Mouse (Mus musculus) heart, embryonic 12.5 days (tissue): ENCODE data around the gene Btnl2. TPM values are rescaled to one million over a fixed set of nuclear protein-coding genes. Genes with fewer than 3 reads are reported as not detected.
A peak's percentile ranks its signal among the peaks of the same experiment; 100 is the strongest.

Experiments used
- ATAC-seq: fragments of 200-750 bp; cut with Nextera tagmentation; 2 replicates; pipeline ENCODE4 v1.8.0; 2017; ENCODE audit warnings: moderate TSS enrichment, moderate library complexity; ENCODE audit not compliant: insufficient number of reproducible peaks, low FRiP score
- H3K27ac ChIP-seq: fragments of 300-500 bp; sonication (generic); 2 replicates; pipeline ENCODE4 v1.5.1; 2016; ENCODE audit warnings: mild to moderate bottlenecking, moderate library complexity; ENCODE audit not compliant: poor library complexity, severe bottlenecking
- H3K27me3 ChIP-seq: fragments of 300-500 bp; sonication (generic); replicated peaks from 2 replicates; pipeline ENCODE4 v1.6.1; 2016; ENCODE audit warnings: mild to moderate bottlenecking, moderate library complexity
- H3K36me3 ChIP-seq: fragments of 300-500 bp; sonication (generic); 2 replicates; pipeline ENCODE4 v1.6.1; 2016; ENCODE audit warnings: mild to moderate bottlenecking, moderate library complexity
- H3K4me1 ChIP-seq: fragments of 300-500 bp; sonication (generic); replicated peaks from 2 replicates; pipeline ENCODE4 v1.6.1; 2016; ENCODE audit warnings: mild to moderate bottlenecking
- H3K4me2 ChIP-seq: fragments of 300-500 bp; sonication (generic); 2 replicates; pipeline ENCODE4 v1.6.1; 2016; ENCODE audit warnings: mild to moderate bottlenecking, moderate library complexity
- H3K4me3 ChIP-seq: fragments of 300-500 bp; sonication (generic); 2 replicates; pipeline ENCODE4 v1.5.1; 2016; ENCODE audit warnings: mild to moderate bottlenecking
- H3K9ac ChIP-seq: fragments of 300-500 bp; sonication (generic); 2 replicates; pipeline ENCODE4 v1.6.1; 2016; ENCODE audit warnings: mild to moderate bottlenecking, moderate library complexity
- H3K9me3 ChIP-seq: fragments of 300-500 bp; sonication (generic); replicated peaks from 2 replicates; pipeline ENCODE4 v1.6.1; 2016; ENCODE audit warnings: mild to moderate bottlenecking, moderate library complexity
- WGBS: fragments of 180-500 bp; shearing (Covaris S2); methylation state at CpG from one replicate; pipeline ENCODE4 v1.1.7; 2016; 5-methylcytosine and 5-hydroxymethylcytosine counted together
- polyA plus RNA-seq: library from polyadenylated mRNA; unstranded; fragments of >200 nt; fragmentation: Nextera tagmentation; extraction: Ambion mirVana; gene quantifications from 2 replicates; pipeline ENCODE4 v1.2.1, GENCODE M21; 2016

Btnl2 gene
- polyA plus RNA-seq, 1 experiment from 2014 or later = 0.09 TPM

- Histone ChIP-seq H3K4me1 (no peaks in the 10 kb centered on the region), H3K4me2 (no peak overlapping the region), H3K36me3 (no peaks in the 10 kb centered on the region), H3K9me3 (no peaks in the 10 kb centered on the region), H3K4me3 (no peak overlapping the region), H3K27me3 (peaks cover 11% of the 10 kb centered on the region; the same call in 1 of the 2 replicates), H3K27ac (no peak overlapping the region), H3K9ac (no peak overlapping the region)
- ATAC-seq = no peak
- 53% methylated on average over 2 of the region's 2 CpGs for WGBS
Observed at GRCm38 (mm10) chr17:34378716-34379115, 24.1 kb downstream of the Btnl2 start.

- no peak overlapping the region for H3K4me2 ChIP-seq
- 75% methylated on average over 7 of the region's 7 CpGs for WGBS
Observed at GRCm38 (mm10) chr17:34379451-34379850, 24.8 kb downstream of the Btnl2 start.

GRCm38 (mm10) chr17:34381876-34382275 lies 27.3 kb downstream of the Btnl2 start:
- H3K9ac ChIP-seq = no peak overlapping the region
- no peak for ATAC-seq
- 71% methylated on average over 11 of the region's 11 CpGs for WGBS
- H3K4me3 ChIP-seq = no peak overlapping the region
- H3K9me3 ChIP-seq = no peaks in the 10 kb centered on the region
- H3K4me2 ChIP-seq = no peak overlapping the region
- H3K27me3 ChIP-seq = peaks cover 11% of the 10 kb centered on the region; the same call in 1 of the 2 replicates
- H3K36me3 ChIP-seq = no peaks in the 10 kb centered on the region
- H3K4me1 ChIP-seq = no peaks in the 10 kb centered on the region
- H3K27ac ChIP-seq = no peak overlapping the region

More at GRCm38 (mm10) chr17:34379451-34379850, 24.8 kb downstream of the Btnl2 start:
- Histone ChIP-seq H3K9ac (no peak overlapping the region), H3K4me1 (no peaks in the 10 kb centered on the region), H3K36me3 (no peaks in the 10 kb centered on the region), H3K27me3 (peaks cover 11% of the 10 kb centered on the region; the same call in 1 of the 2 replicates), H3K27ac (no peak overlapping the region), H3K9me3 (no peaks in the 10 kb centered on the region), H3K4me3 (no peak overlapping the region)
- ATAC-seq = no peak

- Histone ChIP-seq H3K9ac (no peak overlapping the region), H3K36me3 (no peaks in the 10 kb centered on the region), H3K27me3 (peaks cover 7% of the 10 kb centered on the region; the same call in 1 of the 2 replicates), H3K4me1 (no peaks in the 10 kb centered on the region), H3K27ac (no peak overlapping the region), H3K4me3 (no peak overlapping the region), H3K9me3 (no peaks in the 10 kb centered on the region), H3K4me2 (no peak overlapping the region)
- WGBS = 68% methylated on average over 7 of the region's 7 CpGs
- ATAC-seq = no peak
Observed at GRCm38 (mm10) chr17:34383212-34383611, 28.6 kb downstream of the Btnl2 start.

- no peak overlapping the region for H3K9ac ChIP-seq
- H3K4me2 ChIP-seq = no peak overlapping the region
- no peak for ATAC-seq
- H3K27me3 ChIP-seq = peaks cover 15% of the 10 kb centered on the region; the same call in 1 of the 2 replicates
- H3K4me1 ChIP-seq = no peaks in the 10 kb centered on the region
- no peaks in the 10 kb centered on the region for H3K36me3 ChIP-seq
- no peak overlapping the region for H3K27ac ChIP-seq
- WGBS = 72% methylated on average over 3 of the region's 3 CpGs
- no peaks in the 10 kb centered on the region for H3K9me3 ChIP-seq
- H3K4me3 ChIP-seq = no peak overlapping the region
Observed at GRCm38 (mm10) chr17:34384699-34385098, 30.1 kb downstream of the Btnl2 start.

- Histone ChIP-seq H3K9me3 (no peaks in the 10 kb centered on the region), H3K4me3 (no peak overlapping the region), H3K27me3 (peaks cover 25% of the 10 kb centered on the region), H3K36me3 (no peaks in the 10 kb centered on the region), H3K4me1 (no peaks in the 10 kb centered on the region), H3K4me2 (no peak overlapping the region), H3K9ac (no peak overlapping the region), H3K27ac (no peak overlapping the region)
- no peak for ATAC-seq
- 64% methylated on average over 2 of the region's 2 CpGs for whole genome bisulfite sequencing
Observed at GRCm38 (mm10) chr17:34386656-34387055, 32.0 kb downstream of the Btnl2 start.

- Histone ChIP-seq H3K27me3 (peaks cover 21% of the 10 kb centered on the region), H3K9ac (no peak overlapping the region), H3K36me3 (no peaks in the 10 kb centered on the region), H3K4me1 (no peaks in the 10 kb centered on the region), H3K4me2 (no peak overlapping the region), H3K9me3 (no peaks in the 10 kb centered on the region), H3K27ac (no peak overlapping the region), H3K4me3 (no peak overlapping the region)
- WGBS = 32% methylated on average over 4 of the region's 4 CpGs
- no peak for ATAC-seq
Observed at GRCm38 (mm10) chr17:34388513-34388912, 33.9 kb downstream of the Btnl2 start.

GRCm38 (mm10) chr17:34391507-34391906 lies 36.9 kb downstream of the Btnl2 start:
- Histone ChIP-seq H3K9me3 (no peaks in the 10 kb centered on the region), H3K4me2 (no peak overlapping the region), H3K36me3 (no peaks in the 10 kb centered on the region), H3K27ac (no peak overlapping the region), H3K9ac (no peak overlapping the region), H3K27me3 (peaks cover 21% of the 10 kb centered on the region), H3K4me1 (no peaks in the 10 kb centered on the region), H3K4me3 (no peak overlapping the region)
- no peak for ATAC-seq
- 59% methylated on average over 7 of the region's 7 CpGs for WGBS

- no peak for ATAC-seq
- H3K4me1 ChIP-seq = no peaks in the 10 kb centered on the region
- WGBS = 4% methylated on average over 24 of the region's 24 CpGs
- no peaks in the 10 kb centered on the region for H3K9me3 ChIP-seq
- H3K36me3 ChIP-seq = no peaks in the 10 kb centered on the region
- no peak overlapping the region for H3K27ac ChIP-seq
- peaks cover 21% of the 10 kb centered on the region for H3K27me3 ChIP-seq
- peak overlapping the region; percentile 37 for H3K4me3 ChIP-seq
- H3K4me2 ChIP-seq = peak overlapping the region; percentile 65
- no peak overlapping the region for H3K9ac ChIP-seq
Observed at GRCm38 (mm10) chr17:34392321-34392720, 37.7 kb downstream of the Btnl2 start.

- Histone ChIP-seq H3K4me2 (no peak overlapping the region), H3K9me3 (no peaks in the 10 kb centered on the region), H3K4me3 (no peak overlapping the region), H3K27me3 (peaks cover 16% of the 10 kb centered on the region), H3K36me3 (no peaks in the 10 kb centered on the region), H3K27ac (no peak overlapping the region), H3K9ac (no peak overlapping the region), H3K4me1 (no peaks in the 10 kb centered on the region)
- 55% methylated on average over 5 of the region's 5 CpGs for WGBS
- ATAC-seq = no peak
Observed at GRCm38 (mm10) chr17:34397357-34397756, 42.7 kb downstream of the Btnl2 start.

GRCm38 (mm10) chr17:34398058-34398710 lies 43.6 kb downstream of the Btnl2 start:
- Histone ChIP-seq H3K4me3 (peak overlapping the region; percentile 62), H3K27ac (no peak overlapping the region), H3K27me3 (peaks cover 16% of the 10 kb centered on the region), H3K4me1 (no peaks in the 10 kb centered on the region), H3K9ac (no peak overlapping the region; the same call in 1 of the 2 replicates), H3K4me2 (peak overlapping the region; percentile 86), H3K36me3 (no peaks in the 10 kb centered on the region), H3K9me3 (no peaks in the 10 kb centered on the region)
- WGBS = 12% methylated on average over 9 of the region's 9 CpGs
- ATAC-seq = no peak
